In genomic region chr3:104789312-104789605, GRCm38 (mm10) we compare ENCODE assay signal across 8 mouse cellular contexts. TPM values are rescaled to one million over a fixed set of nuclear protein-coding genes. Genes with fewer than 3 reads are reported as not detected.
DNase-seq lines count a peak whose midpoint lies in the region; ATAC-seq and TF ChIP-seq lines count a peak whose summit lies in the region.

No protein-coding gene starts in this region.

- no peak for TF ChIP-seq CTCF in lung, embryonic 14.5 days (IDR thresholded peaks at IDR 0.05; ENCODE audit: low read depth)
- no peak for TF ChIP-seq CTCF in olfactory bulb, adult 2 months (IDR thresholded peaks at IDR 0.05; ENCODE audit: insufficient read depth, low read depth, low read length)

- ATAC-seq in lung, embryonic 14.5 days (ENCODE audit: insufficient read depth): peak; percentile 19
- ATAC-seq in forebrain, embryonic 11.5 days (replicated peaks; ENCODE audit: low FRiP score): peak; percentile 40
- ATAC-seq in limb, embryonic 12.5 days (ENCODE audit: insufficient number of reproducible peaks, insufficient read depth, low FRiP score, low TSS enrichment, low read depth): peak; percentile 4; the same call in 1 of the 2 replicates

- H3K4me1 ChIP-seq in lung, embryonic 14.5 days (ENCODE audit: insufficient read depth): peaks cover 27% of the 10 kb centered on the region
- H3K4me1 ChIP-seq in forebrain, embryonic 11.5 days (replicated peaks; ENCODE audit: control insufficient read depth, insufficient read depth, low read length): peaks cover 22% of the 10 kb centered on the region
- H3K4me1 ChIP-seq in limb, embryonic 12.5 days (replicated peaks): peaks cover 49% of the 10 kb centered on the region
- peaks cover 36% of the 10 kb centered on the region for H3K4me1 ChIP-seq in olfactory bulb, adult 2 months (ENCODE audit: control insufficient read depth, insufficient read depth, low read length)

- peak; percentile 62 for DNase-seq in lung, embryonic 14.5 days
- DNase-seq in lung, postnatal 25 days (ENCODE audit: low spot score): no peak
- DNase-seq in forebrain, embryonic 11.5 days (ENCODE audit: low spot score): peak; percentile 69
- no peak for DNase-seq in testis, postnatal 14 days (ENCODE audit: low spot score)
- DNase-seq in ovary, postnatal 10 days (ENCODE audit: low spot score): no peak
- no peak for DNase-seq in cerebellum, adult 11-12 months

- no peak for TF ChIP-seq POLR2A in olfactory bulb, adult 2 months (IDR thresholded peaks at IDR 0.05; ENCODE audit: insufficient read depth, low read depth, low read length)

- H3K27me3 ChIP-seq in lung, embryonic 14.5 days (ENCODE audit: insufficient read depth, low read length): no peaks in the 10 kb centered on the region
- peaks cover 3% of the 10 kb centered on the region; the same call in 1 of the 2 replicates for H3K27me3 ChIP-seq in forebrain, embryonic 11.5 days (ENCODE audit: control insufficient read depth, insufficient read depth, low read length)
- H3K27me3 ChIP-seq in limb, embryonic 12.5 days: peaks cover 18% of the 10 kb centered on the region

- peak overlapping the region; percentile 88 for H3K27ac ChIP-seq in lung, embryonic 14.5 days (ENCODE audit: low read depth)
- H3K27ac ChIP-seq in forebrain, embryonic 11.5 days (ENCODE audit: low read depth, low read length): no peak overlapping the region; the same call in 1 of the 2 replicates
- H3K27ac ChIP-seq in limb, embryonic 12.5 days: peak overlapping the region; percentile 93
- no peak overlapping the region for H3K27ac ChIP-seq in olfactory bulb, adult 2 months (ENCODE audit: insufficient read depth, low read depth, low read length)

- peak overlapping the region; percentile 64 for H3K4me3 ChIP-seq in lung, embryonic 14.5 days (ENCODE audit: low read depth, low read length)
- H3K4me3 ChIP-seq in forebrain, embryonic 11.5 days (ENCODE audit: low read depth, low read length): peak overlapping the region; percentile 55
- H3K4me3 ChIP-seq in limb, embryonic 12.5 days (replicated peaks): peak overlapping the region; percentile 66
- peak overlapping the region; percentile 44 for H3K4me3 ChIP-seq in olfactory bulb, adult 2 months (ENCODE audit: insufficient read depth, low read depth, low read length)

- peaks cover 32% of the 10 kb centered on the region for H3K36me3 ChIP-seq in lung, embryonic 14.5 days (ENCODE audit: insufficient read depth)
- H3K36me3 ChIP-seq in forebrain, embryonic 11.5 days (ENCODE audit: control insufficient read depth, insufficient read depth, low read length): no peaks in the 10 kb centered on the region
- peaks cover 28% of the 10 kb centered on the region for H3K36me3 ChIP-seq in limb, embryonic 12.5 days

- peak overlapping the region; percentile 80 for H3K4me2 ChIP-seq in lung, embryonic 14.5 days
- H3K4me2 ChIP-seq in forebrain, embryonic 11.5 days (ENCODE audit: low read depth, low read length, severe bottlenecking): peak overlapping the region; percentile 88
- peak overlapping the region; percentile 92 for H3K4me2 ChIP-seq in limb, embryonic 12.5 days

- WGBS in lung, embryonic 14.5 days: 2% methylated on average over 10 of the region's 10 CpGs
- WGBS in forebrain, embryonic 11.5 days: 3% methylated on average over 10 of the region's 10 CpGs
- WGBS in limb, embryonic 12.5 days: under 1% methylated on average over 10 of the region's 10 CpGs
- WGBS in olfactory bulb, adult 2 months: 29% methylated on average over 10 of the region's 10 CpGs

- peak overlapping the region; percentile 79 for H3K9ac ChIP-seq in lung, embryonic 14.5 days
- H3K9ac ChIP-seq in forebrain, embryonic 11.5 days (ENCODE audit: low read length): peak overlapping the region; percentile 69
- peak overlapping the region; percentile 72 for H3K9ac ChIP-seq in limb, embryonic 12.5 days (replicated peaks)

- H3K9me3 ChIP-seq in lung, embryonic 14.5 days (ENCODE audit: low read depth, low read length): no peaks in the 10 kb centered on the region
- no peaks in the 10 kb centered on the region for H3K9me3 ChIP-seq in forebrain, embryonic 11.5 days (ENCODE audit: control insufficient read depth, low read length)
- H3K9me3 ChIP-seq in limb, embryonic 12.5 days: no peaks in the 10 kb centered on the region

RNA-seq across cellular contexts. Expression of gene Rhoc, which starts 1.1 kb away (rescaled TPM):
- polyA plus RNA-seq in lung, embryonic 14.5 days (2014; fragmentation: Nextera tagmentation; extraction: Ambion mirVana): 142 and 145 TPM in 2 replicates
- 80.5 and 98.0 TPM in 2 replicates for polyA plus RNA-seq in forebrain, embryonic 11.5 days (2014; fragmentation: Nextera tagmentation; extraction: Ambion mirVana)
- polyA plus RNA-seq in limb, embryonic 12.5 days (2016; fragmentation: Nextera tagmentation; extraction: Ambion mirVana): 152 and 154 TPM in 2 replicates
- polyA plus RNA-seq in olfactory bulb, adult 2 months (2012; ENCODE audit: insufficient read depth, insufficient read length, low replicate concordance, missing spikeins): not detected in 2 replicates

RNA-seq across cellular contexts. Expression of gene Fam19a3, which starts 7.6 kb away (rescaled TPM):
- 0.07 TPM in 1 of 2 replicates, not detected in the other for polyA plus RNA-seq in lung, embryonic 14.5 days (2014; fragmentation: Nextera tagmentation; extraction: Ambion mirVana)
- 0.24 TPM in 1 of 2 replicates, not detected in the other for polyA plus RNA-seq in forebrain, embryonic 11.5 days (2014; fragmentation: Nextera tagmentation; extraction: Ambion mirVana)
- polyA plus RNA-seq in limb, embryonic 12.5 days (2016; fragmentation: Nextera tagmentation; extraction: Ambion mirVana): 0.24 and 0.85 TPM in 2 replicates
- not detected in 2 replicates for polyA plus RNA-seq in olfactory bulb, adult 2 months (2012; ENCODE audit: insufficient read depth, insufficient read length, low replicate concordance, missing spikeins)

RNA-seq across cellular contexts. Expression of gene Ppm1j, which starts 8.4 kb away (rescaled TPM):
- 2.7 and 3.7 TPM in 2 replicates for polyA plus RNA-seq in lung, embryonic 14.5 days (2014; fragmentation: Nextera tagmentation; extraction: Ambion mirVana)
- 1.1 and 1.2 TPM in 2 replicates for polyA plus RNA-seq in forebrain, embryonic 11.5 days (2014; fragmentation: Nextera tagmentation; extraction: Ambion mirVana)
- polyA plus RNA-seq in limb, embryonic 12.5 days (2016; fragmentation: Nextera tagmentation; extraction: Ambion mirVana): 2.6 and 3.4 TPM in 2 replicates
- not detected in 2 replicates for polyA plus RNA-seq in olfactory bulb, adult 2 months (2012; ENCODE audit: insufficient read depth, insufficient read length, low replicate concordance, missing spikeins)

RNA-seq across cellular contexts. Expression of gene Mov10, which starts 29.1 kb away (rescaled TPM):
- polyA plus RNA-seq in lung, embryonic 14.5 days (2014; fragmentation: Nextera tagmentation; extraction: Ambion mirVana): 51.0 and 53.9 TPM in 2 replicates
- polyA plus RNA-seq in forebrain, embryonic 11.5 days (2014; fragmentation: Nextera tagmentation; extraction: Ambion mirVana): 13.8 and 15.3 TPM in 2 replicates
- 73.8 and 77.2 TPM in 2 replicates for polyA plus RNA-seq in limb, embryonic 12.5 days (2016; fragmentation: Nextera tagmentation; extraction: Ambion mirVana)
- polyA plus RNA-seq in olfactory bulb, adult 2 months (2012; ENCODE audit: insufficient read depth, insufficient read length, low replicate concordance, missing spikeins): not detected in 2 replicates

Comparison
In these comparisons a context has a peak if more than half of its experiments do, and no peak if none do; other contexts are left out.
1. DNase-seq: peak in lung, embryonic 14.5 days (single experiment) and forebrain, embryonic 11.5 days (single experiment); none in lung, postnatal 25 days (single experiment), testis, postnatal 14 days (single experiment), ovary, postnatal 10 days (single experiment) and cerebellum, adult 11-12 months (single experiment).
2. H3K27ac ChIP-seq: peak in lung, embryonic 14.5 days (single experiment) and limb, embryonic 12.5 days (single experiment); none in forebrain, embryonic 11.5 days (single experiment) and olfactory bulb, adult 2 months (single experiment).
3. RNA of gene Rhoc, which starts 1.1 kb away (polyA plus RNA-seq): 152 to 154 TPM in limb, embryonic 12.5 days, 142 to 145 TPM in lung, embryonic 14.5 days and 80.5 to 98.0 TPM in forebrain, embryonic 11.5 days; not detected in olfactory bulb, adult 2 months; every median in the first group is over 10 times any median in the second.
4. Peak in every context shown above with its lines, with median percentiles within 50 percentile points of each other: ATAC-seq, H3K4me2 ChIP-seq, H3K4me3 ChIP-seq and H3K9ac ChIP-seq.